Mouse (Mus musculus) kidney, adult 2 months (tissue): ENCODE measurements around the gene Il9r.
"Not testable (repeated sequence)": the region's sequence is repeated elsewhere in the genome, so short reads cannot be mapped to it uniquely, and the experiment has no call there.

ENCODE experiments used
- CTCF ChIP-seq: fragments of 200-500 bp; conservative IDR thresholded peaks from 2 replicates; pipeline ENCODE4 v1.5.1; 2011; ENCODE audit warnings: low read depth, mild to moderate bottlenecking, control low read depth, low read length, moderate library complexity, mixed read lengths; ENCODE audit not compliant: insufficient read depth, insufficient read length
- POLR2A ChIP-seq: fragments of 200-500 bp; IDR thresholded peaks from one replicate; pipeline ENCODE4 v1.6.1; 2011; ENCODE audit warnings: low read depth, low read length, control low read depth

- TF ChIP-seq POLR2A, CTCF: not testable (repeated sequence)
Observed at GRCm38 (mm10) chr11:32200992-32201391, 913 bp upstream of the Il9r start.
